Mouse (Mus musculus) neural tube, embryonic 11.5 days (tissue): ENCODE results near the gene Ak9. TPM values are rescaled to one million over a fixed set of nuclear protein-coding genes. Genes with fewer than 3 reads are reported as not detected.

ENCODE experiments used
- ATAC-seq: fragments of 200-750 bp; cut with Nextera tagmentation; 2 replicates; pipeline ENCODE4 v1.8.0; 2017; ENCODE audit warnings: moderate number of reproducible peaks, mild to moderate bottlenecking, moderate TSS enrichment, moderate library complexity; ENCODE audit not compliant: insufficient read depth, low FRiP score, low TSS enrichment
- DNase-seq: peaks from one replicate; pipeline ENCODE4 v3.0.0-alpha.2; 2015; ENCODE audit warnings: low spot score
- H3K27ac ChIP-seq: fragments of 300-500 bp; sonication (generic); 2 replicates; pipeline ENCODE4 v1.5.1; 2014; ENCODE audit warnings: low read depth, mild to moderate bottlenecking, low read length
- H3K27me3 ChIP-seq: fragments of 300-500 bp; sonication (generic); 2 replicates; pipeline ENCODE4 v1.6.1; 2014; ENCODE audit warnings: mild to moderate bottlenecking, low read length, mixed read lengths; ENCODE audit not compliant: control insufficient read depth, insufficient read depth
- H3K36me3 ChIP-seq: fragments of 300-500 bp; sonication (generic); 2 replicates; pipeline ENCODE4 v1.6.1; 2014; ENCODE audit warnings: mild to moderate bottlenecking, low read length, moderate library complexity, mixed read lengths; ENCODE audit not compliant: control insufficient read depth, insufficient read depth
- H3K4me1 ChIP-seq: fragments of 300-500 bp; sonication (generic); 2 replicates; pipeline ENCODE4 v1.6.1; 2014; ENCODE audit warnings: low read length, mixed read lengths; ENCODE audit not compliant: control insufficient read depth, insufficient read depth
- H3K4me2 ChIP-seq: fragments of 300-500 bp; sonication (generic); 2 replicates; pipeline ENCODE4 v1.6.1; 2014; ENCODE audit warnings: low read depth, mild to moderate bottlenecking, moderate library complexity
- H3K4me3 ChIP-seq: fragments of 300-500 bp; sonication (generic); 2 replicates; pipeline ENCODE4 v1.5.1; 2014; ENCODE audit warnings: low read depth, low read length
- H3K9ac ChIP-seq: fragments of 300-500 bp; sonication (generic); 2 replicates; pipeline ENCODE4 v1.6.1; 2014; ENCODE audit warnings: mild to moderate bottlenecking, low read length
- H3K9me3 ChIP-seq: fragments of 300-500 bp; sonication (generic); 2 replicates; pipeline ENCODE4 v1.6.1; 2016; ENCODE audit warnings: low read length; ENCODE audit not compliant: control insufficient read depth
- WGBS: fragments of 180-500 bp; shearing (Covaris S2); extraction: QIAGEN DNeasy Blood & Tissue Kit; methylation state at CpG from one replicate; pipeline ENCODE4 v1.1.7; 2014; 5-methylcytosine and 5-hydroxymethylcytosine counted together
- polyA plus RNA-seq: library from polyadenylated mRNA; unstranded; fragments of >200 nt; fragmentation: Nextera tagmentation; extraction: Ambion mirVana; gene quantifications from 2 replicates; pipeline ENCODE4 v1.2.1, GENCODE M21; 2014

The Ak9 gene
- polyA plus RNA-seq, 1 experiment from 2014 or later, result not detected

GRCm38 (mm10) chr10:41302689-41303431, 920 bp upstream of the Ak9 start, which contains the start of gene Fig4:
Fig4 (minus strand) TSS chr10:41303260.
- Histone ChIP-seq H3K27me3 (no peaks in the 10 kb centered on the region), H3K4me3 (peak within 1 kb of the TSS; percentile 64), H3K9me3 (no peaks in the 10 kb centered on the region), H3K9ac (peak within 1 kb of the TSS; percentile 65), H3K27ac (no peak within 1 kb of the TSS), H3K36me3 (no peaks in the 10 kb centered on the region), H3K4me1 (peaks cover 6% of the 10 kb centered on the region), H3K4me2 (peak within 1 kb of the TSS; percentile 74)
- peak; percentile 89 for ATAC-seq
- under 1% methylated on average over 37 of the region's 38 CpGs for WGBS
- DNase-seq, result peak; percentile 93

DNA sequence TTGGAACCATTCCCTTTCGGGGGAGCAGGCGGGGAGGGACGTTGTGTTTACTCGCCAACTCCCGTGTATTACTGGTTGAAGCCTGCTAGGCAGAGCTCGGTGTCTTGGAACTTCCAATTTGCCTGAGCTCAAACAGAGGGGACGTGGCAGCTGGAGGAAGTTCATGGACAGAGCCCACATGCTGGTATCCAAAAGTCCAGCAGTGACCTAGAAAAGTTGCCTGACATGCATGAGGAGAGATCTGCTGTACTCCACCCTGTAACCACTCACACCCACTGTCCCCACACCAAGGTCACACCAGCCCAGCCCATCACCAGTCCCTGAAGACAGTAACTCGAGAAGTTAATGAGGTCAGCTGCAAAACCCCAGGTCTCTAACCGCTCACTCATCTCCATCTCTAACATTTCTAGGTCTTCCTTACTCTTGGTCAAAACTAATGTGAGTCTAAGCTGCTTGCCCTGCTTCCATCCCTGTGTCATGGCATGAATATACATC, 1.2 kb downstream of the Ak9 start:
- Histone ChIP-seq H3K36me3 (no peaks in the 10 kb centered on the region), H3K27ac (no peak overlapping the region), H3K4me2 (no peak overlapping the region), H3K4me3 (no peak overlapping the region), H3K9me3 (no peaks in the 10 kb centered on the region), H3K9ac (no peak overlapping the region), H3K27me3 (no peaks in the 10 kb centered on the region), H3K4me1 (peaks cover 6% of the 10 kb centered on the region)
- no peak for ATAC-seq
- no peak for DNase-seq
- 78% methylated on average over 9 of the region's 9 CpGs for WGBS

- 85% methylated on average over 4 of the region's 4 CpGs for WGBS
- DNase-seq, result no peak
Observed at GRCm38 (mm10) chr10:41308205-41308604, 4.4 kb downstream of the Ak9 start.

DNA sequence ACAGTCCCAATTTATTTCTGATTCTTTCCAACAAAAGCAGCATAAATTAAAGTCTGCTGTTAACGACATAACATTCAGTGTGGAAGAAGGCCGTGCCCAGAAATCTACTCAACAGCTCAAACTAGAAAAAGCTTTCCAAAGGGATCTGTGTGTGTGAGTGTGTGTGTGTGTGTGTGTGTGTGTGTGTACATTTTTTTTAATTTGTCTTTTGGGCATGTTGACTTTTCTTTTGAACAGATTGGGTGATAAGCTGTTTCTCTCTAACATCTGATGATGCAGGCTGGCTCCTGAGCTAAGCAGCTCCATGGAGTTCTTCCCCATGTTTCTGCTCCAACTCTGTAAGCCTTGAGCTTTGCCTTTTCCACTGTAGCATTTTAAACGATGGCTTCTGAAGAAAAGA, 12.1 kb downstream of the Ak9 start:
- Histone ChIP-seq H3K9ac (no peak overlapping the region), H3K27ac (no peak overlapping the region), H3K4me1 (no peaks in the 10 kb centered on the region), H3K9me3 (no peaks in the 10 kb centered on the region), H3K4me2 (no peak overlapping the region), H3K27me3 (no peaks in the 10 kb centered on the region), H3K36me3 (no peaks in the 10 kb centered on the region), H3K4me3 (no peak overlapping the region)
- DNase-seq (no peak), ATAC-seq (no peak)
- WGBS, result 82% methylated on average over 3 of the region's 3 CpGs

More at GRCm38 (mm10) chr10:41308205-41308604, 4.4 kb downstream of the Ak9 start:
- no peak overlapping the region for H3K4me2 ChIP-seq
- H3K4me3 ChIP-seq, result no peak overlapping the region
- no peak for ATAC-seq
- H3K27ac ChIP-seq, result no peak overlapping the region
- no peak overlapping the region for H3K9ac ChIP-seq
- H3K27me3 ChIP-seq, result no peaks in the 10 kb centered on the region
- no peaks in the 10 kb centered on the region for H3K9me3 ChIP-seq
- H3K36me3 ChIP-seq, result no peaks in the 10 kb centered on the region
- no peaks in the 10 kb centered on the region for H3K4me1 ChIP-seq

DNA sequence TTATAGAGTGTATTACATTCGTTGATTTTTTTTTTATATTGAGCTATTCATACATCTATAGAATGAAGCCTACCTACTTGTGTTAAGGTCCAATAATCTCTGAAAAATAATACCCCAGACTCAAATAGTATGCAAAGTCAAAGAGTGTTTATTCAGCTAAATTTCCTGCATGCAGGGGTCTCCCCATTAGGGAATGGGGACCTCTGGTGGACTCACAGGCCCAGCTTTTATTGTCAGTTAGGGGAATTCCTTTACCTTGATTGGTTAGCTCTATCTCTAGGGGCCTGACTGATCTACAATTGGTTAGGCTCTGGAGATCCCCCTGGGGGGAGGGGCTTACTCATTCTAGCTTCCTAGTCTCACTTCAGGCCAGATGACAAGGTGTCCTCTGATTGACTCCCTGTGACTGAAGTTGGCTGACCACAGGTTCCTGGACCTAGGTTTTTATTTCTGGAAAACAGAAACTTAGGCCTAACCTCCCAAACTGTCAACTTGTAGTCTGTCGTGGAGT, 28.8 kb downstream of the Ak9 start:
- H3K9me3 ChIP-seq, result no peaks in the 10 kb centered on the region
- no peaks in the 10 kb centered on the region for H3K36me3 ChIP-seq
- ATAC-seq, result no peak
- H3K27ac ChIP-seq, result no peak overlapping the region
- H3K4me2 ChIP-seq, result no peak overlapping the region
- DNase-seq, result no peak
- H3K4me3 ChIP-seq, result no peak overlapping the region
- no peak overlapping the region for H3K9ac ChIP-seq
- H3K4me1 ChIP-seq, result no peaks in the 10 kb centered on the region
- WGBS, result 83% methylated on average over 2 of the region's 2 CpGs
- no peaks in the 10 kb centered on the region for H3K27me3 ChIP-seq

DNA sequence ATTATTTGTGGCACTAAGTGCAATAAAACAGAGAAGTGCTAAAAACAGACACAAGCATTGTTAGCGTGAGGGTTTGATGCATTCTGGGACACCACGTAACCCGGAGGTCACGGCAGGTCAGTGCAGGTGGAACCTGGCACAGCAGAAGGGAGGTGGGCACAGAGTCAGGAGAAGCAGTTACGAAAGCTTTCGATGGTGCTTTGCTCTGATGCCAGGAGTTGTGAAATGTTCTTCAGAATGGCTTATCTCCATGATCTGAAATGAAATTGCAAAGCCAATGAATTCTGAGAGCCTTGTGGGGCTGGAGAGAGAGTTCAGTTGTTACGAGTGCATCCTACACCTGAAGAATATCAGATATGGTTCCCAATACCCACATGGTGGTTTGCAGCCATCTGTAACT, 37.6 kb downstream of the Ak9 start:
- Histone ChIP-seq H3K9me3 (no peaks in the 10 kb centered on the region), H3K4me2 (no peak overlapping the region), H3K27me3 (no peaks in the 10 kb centered on the region), H3K27ac (no peak overlapping the region), H3K9ac (no peak overlapping the region), H3K4me3 (no peak overlapping the region), H3K36me3 (no peaks in the 10 kb centered on the region), H3K4me1 (no peaks in the 10 kb centered on the region)
- ATAC-seq (no peak), DNase-seq (no peak)
- 91% methylated on average over 7 of the region's 7 CpGs for WGBS

- Histone ChIP-seq H3K4me1 (no peaks in the 10 kb centered on the region), H3K4me3 (no peak overlapping the region), H3K9me3 (no peaks in the 10 kb centered on the region), H3K4me2 (no peak overlapping the region), H3K9ac (no peak overlapping the region), H3K36me3 (no peaks in the 10 kb centered on the region), H3K27me3 (no peaks in the 10 kb centered on the region), H3K27ac (no peak overlapping the region)
- no peak for ATAC-seq
- 89% methylated on average over 9 of the region's 9 CpGs for WGBS
- DNase-seq, result no peak
Observed at GRCm38 (mm10) chr10:41365086-41365485, 61.3 kb downstream of the Ak9 start.

DNA sequence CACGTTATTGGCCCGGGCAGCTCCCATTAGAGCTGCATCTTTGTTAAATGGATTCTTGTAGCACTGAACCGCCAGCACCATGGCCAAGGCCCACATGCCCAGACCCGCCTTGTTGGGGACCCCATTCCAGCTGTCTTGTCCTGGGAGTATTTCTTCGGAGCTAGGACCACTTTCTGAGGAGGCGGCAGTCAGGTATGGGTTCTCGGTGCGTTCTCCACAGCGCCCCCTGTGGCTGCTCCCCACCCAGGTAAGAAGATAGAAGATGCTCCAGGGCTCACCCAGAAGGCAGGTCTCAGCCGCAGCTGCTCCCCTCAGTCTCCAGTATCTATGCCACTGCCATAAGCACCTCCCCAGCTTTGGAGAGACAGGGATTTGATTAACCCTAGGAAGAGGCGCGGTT, 76.7 kb downstream of the Ak9 start:
- DNase-seq (no peak), ATAC-seq (no peak)
- Histone ChIP-seq H3K4me3 (no peak overlapping the region), H3K36me3 (no peaks in the 10 kb centered on the region), H3K9ac (no peak overlapping the region), H3K27me3 (no peaks in the 10 kb centered on the region), H3K27ac (no peak overlapping the region), H3K9me3 (no peaks in the 10 kb centered on the region), H3K4me2 (no peak overlapping the region), H3K4me1 (no peaks in the 10 kb centered on the region)
- WGBS, result 75% methylated on average over 12 of the region's 12 CpGs
